Comparison of ENCODE assay signal across 20 mouse cellular contexts in genomic region chr8:122761109-122761508, GRCm38 (mm10). TPM values are rescaled to one million over a fixed set of nuclear protein-coding genes. Genes with fewer than 3 reads are reported as not detected.
DNase-seq lines count a peak whose midpoint lies in the region; ATAC-seq and TF ChIP-seq lines count a peak whose summit lies in the region.
"Had no signal": no experiment of that assay in that cellular context is flagged by ENCODE, and none has a peak within 500 bp of the region (broad histone marks: within the 10 kb centered on the region; RNA-seq: fewer than 3 reads in every experiment).

No protein-coding gene starts in this region.

- TF ChIP-seq EP300 in CH12.LX (IDR thresholded peaks at IDR 0.05; ENCODE audit: low read length) = no peak

- H3K36me3 ChIP-seq in thymus, adult 2 months (ENCODE audit: control insufficient read depth, insufficient read depth, low read length) = no peaks in the 10 kb centered on the region
- H3K36me3 ChIP-seq in CH12.LX (replicated peaks in 1 of 2; ENCODE audit: control insufficient read depth in 1 of 2, insufficient read depth in 1 of 2, low read length in 1 of 2) = peaks cover 0 to 13% of the 10 kb centered on the region in 2 experiments
- H3K36me3 ChIP-seq in forebrain, embryonic 14.5 days (ENCODE audit: control insufficient read depth, insufficient read depth, low read length) = no peaks in the 10 kb centered on the region
- H3K36me3 ChIP-seq: embryonic facial prominence, embryonic 10.5 days; embryonic facial prominence, embryonic 12.5 days had no signal

- 83% methylated on average over 6 of the region's 6 CpGs for WGBS in thymus, adult 2 months
- WGBS in forebrain, embryonic 14.5 days = 75% methylated on average over 6 of the region's 6 CpGs

- no peaks in the 10 kb centered on the region for H3K9me3 ChIP-seq in CH12.LX (replicated peaks; ENCODE audit: low read length)
- H3K9me3 ChIP-seq in forebrain, embryonic 14.5 days (replicated peaks; ENCODE audit: control insufficient read depth, low read length) = no peaks in the 10 kb centered on the region
- H3K9me3 ChIP-seq: embryonic facial prominence, embryonic 10.5 days; embryonic facial prominence, embryonic 12.5 days; forebrain, embryonic 13.5 days had no signal

- H3K27me3 ChIP-seq in thymus, adult 2 months (ENCODE audit: control insufficient read depth, insufficient read depth, low read length) = no peaks in the 10 kb centered on the region
- no peaks in the 10 kb centered on the region for H3K27me3 ChIP-seq in CH12.LX (replicated peaks)
- H3K27me3 ChIP-seq in forebrain, embryonic 14.5 days (replicated peaks; ENCODE audit: control insufficient read depth, insufficient read depth, low read length) = no peaks in the 10 kb centered on the region

- DNase-seq in thymus, postnatal 0 days (ENCODE audit: low spot score) = peak; percentile 27
- DNase-seq in thymus, adult 2 months = no peak
- DNase-seq in CH12.LX (ENCODE audit: extremely low read depth) = no peak
- peak; percentile 74 for DNase-seq in MN1 (ENCODE audit: low spot score)
- DNase-seq in forebrain, embryonic 14.5 days (ENCODE audit: low spot score) = no peak
- no peak for DNase-seq in liver
- DNase-seq: adrenal gland, adult 8-10 months; adrenal gland, postnatal 14 days; adrenal gland, postnatal 36 days; B cell, adult 2 months; cerebellum, adult 11-12 months; cerebellum, adult 2 months; cerebellum, adult 9-10 months; cerebellum, postnatal 10 days; cerebellum, postnatal 25 days had no signal

- no peak overlapping the region for H3K4me3 ChIP-seq in thymus, adult 2 months (ENCODE audit: control insufficient read depth, insufficient read depth, low read length)
- peak overlapping the region in 2 of 3 experiments; percentile 15 to 66 for H3K4me3 ChIP-seq in CH12.LX (replicated peaks in 1 of 3; ENCODE audit: low read depth in 2 of 3, low read length in 2 of 3, poor library complexity in 1 of 3)
- H3K4me3 ChIP-seq in forebrain, embryonic 14.5 days (ENCODE audit: low read depth, low read length) = no peak overlapping the region
- H3K4me3 ChIP-seq: embryonic facial prominence, embryonic 10.5 days; embryonic facial prominence, embryonic 12.5 days; forebrain, embryonic 13.5 days had no signal

- H3K79me2 ChIP-seq in CH12.LX (replicated peaks; ENCODE audit: control insufficient read depth, extremely low read depth, insufficient read depth, poor library complexity, severe bottlenecking) = no peaks in the 10 kb centered on the region; the same call in 1 of the 2 replicates

- no peak for TF ChIP-seq POLR2A in thymus, adult 2 months (IDR thresholded peaks at IDR 0.05; ENCODE audit: control insufficient read depth, extremely low read depth, insufficient read depth, low read length, poor library complexity)
- TF ChIP-seq POLR2A in CH12.LX (IDR thresholded peaks at IDR 0.05; ENCODE audit: low read depth, low read length) = no peak; the same call in 1 of the 2 replicates

- TF ChIP-seq CTCF in thymus, adult 2 months (IDR thresholded peaks at IDR 0.05; ENCODE audit: borderline replicate concordance, control insufficient read depth, extremely low read depth, insufficient read depth, low read length, poor library complexity) = no peak
- TF ChIP-seq CTCF in CH12.LX (conservative IDR thresholded peaks at IDR 0.05 in 1 of 2, IDR thresholded peaks at IDR 0.05 in 1 of 2; ENCODE audit: low read depth in 2 of 2, low read length in 2 of 2) = no peak

- peak overlapping the region; percentile 71 for H3K4me2 ChIP-seq in CH12.LX (ENCODE audit: insufficient read depth, low read depth, poor library complexity, severe bottlenecking)
- H3K4me2 ChIP-seq in forebrain, embryonic 14.5 days (ENCODE audit: low read length) = no peak overlapping the region
- H3K4me2 ChIP-seq: embryonic facial prominence, embryonic 12.5 days; forebrain, embryonic 13.5 days had no signal

- dilution Hi-C loops in CH12.LX (cut with MboI; ENCODE audit: extremely low pct_ligation_motif_present, extremely low pct_unique_long_range_greater_than_20kb, low sequenced_read_pairs) = no loop called here

- H3K27ac ChIP-seq in thymus, adult 2 months (ENCODE audit: control insufficient read depth, insufficient read depth, low read length) = no peak overlapping the region
- H3K27ac ChIP-seq in CH12.LX (ENCODE audit: insufficient read depth, low read depth) = peak overlapping the region; percentile 53
- no peak overlapping the region for H3K27ac ChIP-seq in forebrain, embryonic 14.5 days (ENCODE audit: low read depth, low read length)
- H3K27ac ChIP-seq: embryonic facial prominence, embryonic 10.5 days; embryonic facial prominence, embryonic 12.5 days; forebrain, embryonic 13.5 days had no signal

- H3K9ac ChIP-seq in CH12.LX (ENCODE audit: insufficient read depth, low read depth) = peak overlapping the region; percentile 77
- no peak overlapping the region for H3K9ac ChIP-seq in forebrain, embryonic 14.5 days (ENCODE audit: low read length)
- H3K9ac ChIP-seq: embryonic facial prominence, embryonic 12.5 days; forebrain, embryonic 13.5 days had no signal

- no peak for TF ChIP-seq RAD21 in CH12.LX (IDR thresholded peaks at IDR 0.05; ENCODE audit: low read depth, low read length)

- ATAC-seq in forebrain, embryonic 14.5 days = no peak
- ATAC-seq: CD4-positive, CD25-positive, alpha-beta regulatory T cell, adult 4 months; forebrain, embryonic 13.5 days; forebrain, embryonic 16.5 days had no signal

- H3K4me1 ChIP-seq in thymus, adult 2 months (replicated peaks; ENCODE audit: control insufficient read depth, insufficient read depth, low read length) = peaks cover 46% of the 10 kb centered on the region
- H3K4me1 ChIP-seq in CH12.LX (ENCODE audit: control insufficient read depth in 1 of 2, insufficient read depth in 2 of 2) = peaks cover 37 to 77% of the 10 kb centered on the region in 2 experiments
- peaks cover 11% of the 10 kb centered on the region; the same call in 1 of the 2 replicates for H3K4me1 ChIP-seq in forebrain, embryonic 14.5 days (ENCODE audit: control insufficient read depth, insufficient read depth, low read length)
- H3K4me1 ChIP-seq: embryonic facial prominence, embryonic 10.5 days; embryonic facial prominence, embryonic 12.5 days had no signal

- in situ Hi-C loops in CH12.LX (cut with MboI; ENCODE audit: low pct_ligation_motif_present, low pct_unique_long_range_greater_than_20kb, low sequenced_read_pairs) = no loop called here

TF ChIP-seq in CH12.LX, 34 proteins besides CTCF, POLR2A, EP300 and RAD21:
- 0 out of 2 replicates have a peak, but pooled peaks have one; percentile 11 for TF ChIP-seq BHLHE40 (IDR thresholded peaks at IDR 0.05; ENCODE audit: low read depth, low read length)
- TF ChIP-seq MXI1 (IDR thresholded peaks at IDR 0.05; ENCODE audit: low read depth, low read length) = peak; percentile 16; the same call in 1 of the 2 replicates
- TF ChIP-seq SIN3A (IDR thresholded peaks at IDR 0.05; ENCODE audit: low read length) = no peak

RNA-seq across cellular contexts. Expression of gene Acsf3, which starts 14.2 kb away (rescaled TPM):
- 13.8 and 14.0 TPM in 2 replicates for polyA plus RNA-seq in thymus, postnatal 0 days (2015; fragmentation: Nextera tagmentation; extraction: Ambion mirVana)
- polyA plus RNA-seq in thymus, adult 2 months (2012; rRNA removed) = 17.5 and 19.6 TPM in 2 replicates
- total RNA-seq in CH12.LX (2012; rRNA removed) = 8.8 and 9.0 TPM in 2 replicates
- 2.0 and 2.2 TPM in 2 replicates for total RNA-seq in CH12.LX (2014; rRNA removed)
- 10.4 and 12.7 TPM in 2 replicates for polyA plus RNA-seq in CH12.LX (2012; ENCODE audit: insufficient read length, low read depth)
- polyA plus RNA-seq in forebrain, embryonic 14.5 days (2014; fragmentation: Nextera tagmentation; extraction: Ambion mirVana) = 13.7 and 15.8 TPM in 2 replicates

Comparison
In these comparisons a context has a peak if more than half of its experiments do, and no peak if none do; other contexts are left out.
1. DNase-seq: peak in thymus, postnatal 0 days (single experiment) and MN1 (single experiment); none in thymus, adult 2 months (single experiment), CH12.LX (single experiment), forebrain, embryonic 14.5 days (single experiment) and liver (single experiment).
2. H3K4me3 ChIP-seq: peak in CH12.LX (2 of 3); none in thymus, adult 2 months (single experiment) and forebrain, embryonic 14.5 days (single experiment).